Mouse (Mus musculus): ENCODE measurements around the gene Tmub1.
A peak's percentile ranks its signal among the peaks of the same experiment; 100 is the strongest.

Gene Tmub1

DNA sequence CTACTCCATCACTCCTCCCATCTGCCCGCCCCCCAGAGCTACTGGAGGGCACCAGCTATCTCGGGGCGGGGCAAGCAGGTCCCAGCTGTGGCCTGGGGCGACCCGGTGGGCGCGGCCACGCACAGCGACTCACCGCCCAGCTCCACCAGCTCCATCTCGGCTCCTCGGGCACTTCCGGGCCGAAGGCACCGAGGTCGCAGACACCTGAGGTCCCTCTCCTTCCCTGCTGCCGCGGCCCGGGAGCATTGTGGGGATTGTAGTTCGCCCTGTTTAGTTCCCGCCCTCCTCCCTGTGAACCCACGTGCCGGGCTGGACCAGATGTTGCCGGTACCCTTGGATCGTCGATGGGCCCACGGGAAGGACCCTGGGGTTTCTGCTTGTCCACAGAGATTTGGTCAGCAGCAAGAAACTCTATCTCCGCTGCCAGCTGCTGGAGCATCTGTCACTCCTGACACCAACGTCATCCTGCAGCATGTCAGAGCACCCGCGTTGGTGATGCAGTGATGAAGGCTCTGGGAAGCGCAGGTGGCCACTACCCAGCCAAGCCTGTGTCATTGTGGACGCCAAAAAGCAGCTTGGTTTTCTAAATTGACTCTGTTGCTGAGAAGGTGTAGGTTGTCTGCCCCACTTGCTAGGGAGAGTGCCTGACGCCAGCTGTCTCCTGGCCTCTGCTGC lies at the start of gene Tmub1:
Gene Tmub1 (minus strand): TSS at position 231 of the 675 bp plus-strand sequence.
- DNase-seq (ENCODE audit: low read depth, low spot score), result peak; percentile 91

DNA sequence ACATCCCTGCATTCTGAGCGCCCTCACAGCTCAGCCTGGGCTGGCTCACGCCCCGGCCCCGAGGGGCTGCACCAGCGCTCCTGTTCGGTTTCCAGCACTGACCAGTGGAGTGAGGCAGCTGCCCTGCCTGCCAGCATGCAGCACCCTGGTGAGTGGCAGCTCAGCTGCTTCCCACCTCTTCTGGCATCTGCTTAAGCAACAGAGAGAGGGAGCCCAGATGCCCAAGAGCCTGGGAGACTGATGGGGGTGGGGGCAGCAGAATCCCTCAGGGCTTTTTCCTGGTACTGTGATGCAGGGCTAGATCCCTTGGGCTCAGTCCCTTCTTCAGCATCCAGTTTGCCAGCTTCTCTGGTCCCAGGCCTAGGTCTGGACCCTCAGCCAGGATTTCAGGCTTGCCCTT lies 49.1 kb upstream of the Tmub1 start:
- no peak for DNase-seq (ENCODE audit: low read depth, low spot score)

DNA sequence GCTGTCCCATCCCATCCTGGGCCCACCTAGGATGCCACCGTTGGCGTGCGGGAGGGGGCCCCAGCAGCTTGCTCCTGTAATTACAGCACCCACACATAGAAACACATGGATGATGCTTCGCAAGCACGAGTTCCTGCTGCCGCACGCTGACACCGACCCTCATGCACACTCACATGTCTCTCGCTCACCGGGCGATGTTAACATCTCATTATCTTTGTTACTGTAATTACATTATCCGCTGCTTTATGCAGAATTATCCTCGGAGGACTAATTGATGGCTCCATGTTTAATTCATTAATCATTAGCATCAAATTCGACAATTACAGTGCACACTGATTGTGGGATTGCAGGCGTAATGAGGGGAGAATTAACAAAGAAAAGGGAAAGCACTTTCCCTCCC lies 47.4 kb upstream of the Tmub1 start:
- DNase-seq (ENCODE audit: low read depth, low spot score), result no peak

DNA sequence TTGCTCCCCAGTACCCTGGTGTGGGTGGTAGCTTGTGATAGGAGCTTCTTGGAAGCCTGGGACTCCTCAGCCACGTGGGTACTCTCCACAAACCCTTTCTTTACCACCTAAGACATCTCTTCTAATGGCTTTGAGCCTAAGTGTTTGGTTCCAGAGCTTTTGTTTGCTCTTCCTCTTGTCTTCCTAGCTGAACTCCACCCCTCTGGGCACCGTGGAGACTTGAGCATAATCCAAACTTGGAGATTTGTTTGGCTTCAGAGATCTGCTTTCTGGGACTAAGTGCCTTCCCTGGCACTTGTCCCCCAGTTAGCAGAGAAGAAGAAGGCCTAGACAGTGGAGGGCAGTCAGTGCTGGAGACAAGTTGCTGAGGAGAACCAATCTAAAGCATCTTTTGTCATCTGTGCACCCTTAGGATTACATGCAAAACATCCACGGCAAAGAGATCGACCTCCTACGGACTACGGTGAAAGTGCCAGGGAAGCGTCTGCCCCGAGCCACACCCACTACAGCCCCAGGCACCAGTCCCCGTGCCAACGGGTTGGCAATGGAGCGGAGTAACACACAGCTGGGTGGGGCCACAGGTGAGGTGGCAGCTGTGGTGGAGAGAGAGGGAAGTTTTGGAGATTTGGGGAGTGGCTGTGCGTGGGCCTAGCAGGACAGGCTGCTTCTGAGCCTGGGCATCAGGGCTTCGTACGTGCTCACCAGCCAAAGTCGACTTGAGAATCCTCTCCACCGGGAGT lies 45.1 kb upstream of the Tmub1 start:
- DNase-seq (ENCODE audit: low read depth, low spot score), result no peak

DNA sequence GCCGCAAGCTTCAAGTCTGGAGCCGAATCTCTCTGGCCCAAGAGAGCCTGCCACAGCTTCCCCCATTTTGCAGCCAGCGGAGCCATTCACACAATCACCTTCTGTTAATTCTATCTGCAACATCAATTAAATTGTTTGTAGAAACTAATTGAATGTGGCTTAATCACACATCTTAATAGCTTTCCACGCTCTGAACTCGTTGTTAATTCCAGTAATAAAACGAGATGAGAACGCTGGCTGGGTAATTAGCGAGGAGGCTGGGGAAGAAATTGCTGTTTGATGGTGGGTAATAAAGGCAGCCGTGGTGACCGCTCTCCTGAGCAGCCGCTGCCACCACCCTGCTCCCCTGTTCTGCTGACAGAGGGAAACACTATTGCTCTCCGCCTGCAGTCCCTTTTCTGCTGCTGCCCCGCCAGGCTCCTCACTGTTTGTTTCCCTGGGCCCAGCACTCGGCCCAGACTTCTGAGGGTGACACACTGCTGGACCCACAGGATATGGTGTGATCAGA lies 42.8 kb upstream of the Tmub1 start:
- no peak for DNase-seq (ENCODE audit: low read depth, low spot score)

DNA sequence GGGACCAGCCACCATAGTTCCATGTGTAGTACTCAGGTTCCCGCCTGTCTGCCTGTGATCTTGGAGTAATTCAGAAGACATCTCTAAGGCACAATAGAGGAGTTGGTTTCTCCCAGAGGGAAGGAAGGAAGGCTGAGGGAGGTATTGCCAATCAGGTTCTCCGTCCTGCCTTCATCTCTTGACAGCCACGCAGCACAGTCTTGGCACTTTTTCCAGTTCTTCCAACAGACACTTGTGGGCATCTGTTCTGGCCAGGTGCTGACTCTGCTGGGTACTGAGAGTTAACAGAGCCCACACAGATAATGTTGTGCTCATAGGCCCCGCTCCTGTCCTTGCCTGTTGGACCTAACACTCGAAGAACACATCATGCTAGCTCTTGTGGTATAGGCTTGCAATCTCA lies 39.1 kb upstream of the Tmub1 start:
- no peak for DNase-seq (ENCODE audit: low read depth, low spot score)

DNA sequence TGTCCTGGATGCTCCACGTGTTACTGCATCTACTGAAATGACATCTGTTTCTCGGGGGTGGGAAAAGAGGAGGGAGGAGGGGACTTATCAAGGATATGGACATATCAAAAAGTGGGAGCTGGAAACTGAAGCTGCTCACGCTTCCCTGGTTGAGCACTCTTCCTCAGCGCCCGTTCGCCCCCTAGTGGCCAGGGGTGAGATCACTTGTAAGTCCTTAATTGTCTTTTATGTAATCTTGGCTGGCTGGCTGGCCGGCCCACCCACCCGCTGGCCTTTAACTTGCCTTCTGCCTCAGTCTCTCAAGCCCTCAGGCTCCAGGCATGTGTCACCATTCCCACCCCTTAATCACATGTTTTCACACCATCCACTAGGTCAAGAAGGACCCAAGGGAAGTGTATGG lies 38.4 kb upstream of the Tmub1 start:
- peak; percentile 69 for DNase-seq (ENCODE audit: low read depth, low spot score)

DNA sequence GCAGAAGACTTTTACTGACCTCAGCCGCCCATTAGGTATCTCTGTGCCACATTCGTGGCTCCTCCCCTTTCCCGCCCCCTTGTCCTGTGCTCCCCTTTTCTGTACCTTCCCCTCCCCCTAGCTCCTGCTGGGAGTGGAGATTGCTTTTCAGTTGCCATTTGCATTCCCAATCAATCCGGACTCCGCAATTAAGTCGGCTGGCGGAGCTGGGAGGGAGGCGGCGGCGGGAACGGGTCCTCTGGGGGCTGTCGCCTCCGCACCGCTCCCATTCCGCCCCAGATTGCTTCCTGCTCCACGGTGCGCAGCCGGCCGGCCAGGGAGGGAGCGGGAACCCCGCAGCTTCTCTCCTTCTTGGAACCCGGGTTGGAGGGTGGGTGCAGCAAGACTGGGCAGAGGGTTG lies 37.3 kb upstream of the Tmub1 start:
- DNase-seq (ENCODE audit: low read depth, low spot score), result no peak

DNA sequence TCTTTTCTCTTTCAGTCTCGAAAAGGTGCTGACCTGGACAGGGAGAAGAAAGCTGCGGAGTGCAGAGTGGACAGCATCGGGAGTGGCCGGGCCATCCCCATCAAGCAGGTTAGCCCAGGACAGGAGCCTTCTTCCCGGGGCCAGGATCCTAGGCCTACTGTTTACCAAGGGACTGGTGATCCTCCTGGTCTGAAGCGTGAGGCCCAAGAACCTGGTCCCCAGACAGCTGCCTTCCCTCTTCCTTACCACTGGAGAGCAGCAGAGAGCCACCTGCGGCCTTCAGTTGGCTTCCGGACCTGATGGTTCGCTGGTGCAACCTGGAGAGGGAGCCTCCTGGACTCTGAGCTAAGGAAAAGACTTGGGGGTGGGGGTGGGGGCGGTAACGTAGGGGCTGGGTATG lies 35.7 kb upstream of the Tmub1 start:
- DNase-seq (ENCODE audit: low read depth, low spot score), result peak; percentile 60

DNA sequence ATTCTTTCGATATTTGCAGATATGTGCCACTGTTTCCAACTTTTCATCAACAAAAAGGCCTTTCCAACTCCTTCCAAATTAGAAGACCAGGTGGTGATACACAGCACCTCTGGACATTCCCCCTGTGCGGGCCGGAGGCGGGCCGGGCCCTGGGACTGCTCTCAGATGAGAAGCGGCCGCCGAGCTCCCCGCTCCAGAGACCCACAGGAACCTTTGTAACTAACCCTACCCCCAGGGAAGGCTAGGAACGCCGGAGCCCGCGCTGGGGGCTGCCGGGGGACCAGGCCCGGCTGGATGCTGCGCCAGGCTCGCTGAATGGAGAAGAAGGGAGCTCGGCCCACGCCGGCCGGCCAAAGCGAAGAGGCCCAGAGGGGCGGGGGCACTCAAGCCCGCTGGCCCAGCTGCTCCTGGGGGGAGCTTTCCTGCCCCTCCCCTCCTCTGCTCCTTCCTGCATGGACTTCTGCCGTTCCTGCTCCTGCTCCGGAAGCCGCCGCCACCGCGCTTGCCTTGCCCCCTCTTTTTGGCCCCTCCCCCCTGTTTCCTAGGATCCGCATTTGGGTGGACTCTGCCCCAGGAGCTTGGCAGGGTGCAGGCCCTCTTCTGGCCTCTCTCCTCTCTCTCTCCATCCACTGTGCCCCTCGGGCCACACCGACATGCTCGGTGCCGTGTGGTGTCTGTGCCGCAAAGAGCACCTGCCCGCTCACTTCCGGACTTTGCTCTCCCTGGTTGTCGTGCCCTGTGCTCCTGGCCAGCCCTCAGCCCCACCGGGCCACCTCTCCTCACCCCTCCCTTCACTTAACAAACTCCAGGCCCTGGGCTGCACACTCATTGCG lies 34.8 kb upstream of the Tmub1 start:
- no peak for DNase-seq (ENCODE audit: low read depth, low spot score)

DNA sequence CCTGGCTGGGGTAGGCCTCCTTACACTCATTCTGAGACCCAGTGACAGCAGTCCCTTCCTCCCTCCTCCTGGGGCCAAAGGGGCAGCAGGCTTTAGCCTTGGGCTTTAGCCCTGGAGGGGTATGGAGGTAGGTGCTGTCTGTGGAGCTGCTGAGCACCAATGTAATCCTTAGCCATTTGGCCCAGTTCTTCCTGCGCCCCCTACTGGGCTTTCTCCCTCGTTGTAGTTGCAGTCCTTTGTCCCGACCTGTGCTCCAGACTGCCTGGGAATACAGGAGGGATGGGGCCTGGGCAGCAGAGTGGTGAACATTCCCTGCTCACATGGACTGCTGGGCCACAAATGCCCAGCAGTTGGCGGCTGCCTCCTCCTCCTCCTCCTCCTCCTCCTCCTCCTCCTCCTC lies 34.0 kb upstream of the Tmub1 start:
- DNase-seq (ENCODE audit: low read depth, low spot score), result peak; percentile 32

DNA sequence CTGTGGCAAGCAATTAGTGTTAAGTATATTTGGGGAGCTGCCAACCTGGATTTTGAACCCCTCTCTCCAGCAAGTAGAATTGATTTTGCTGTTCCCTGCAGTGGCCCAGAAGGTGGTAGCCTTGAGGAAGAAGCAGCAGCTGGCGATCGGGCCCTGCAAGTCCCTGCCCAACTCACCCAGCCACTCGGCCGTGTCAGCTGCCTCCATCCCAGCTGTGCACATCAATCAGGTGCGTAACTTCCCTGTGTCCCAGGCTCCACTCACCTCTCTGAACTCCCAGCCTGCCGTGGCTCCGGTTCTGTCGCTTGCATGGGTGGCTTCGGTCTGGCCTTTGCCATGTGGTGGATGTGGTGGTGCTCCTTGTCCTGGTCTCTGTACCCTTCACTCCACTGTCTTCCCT lies 30.3 kb upstream of the Tmub1 start:
- DNase-seq (ENCODE audit: low read depth, low spot score), result no peak

DNA sequence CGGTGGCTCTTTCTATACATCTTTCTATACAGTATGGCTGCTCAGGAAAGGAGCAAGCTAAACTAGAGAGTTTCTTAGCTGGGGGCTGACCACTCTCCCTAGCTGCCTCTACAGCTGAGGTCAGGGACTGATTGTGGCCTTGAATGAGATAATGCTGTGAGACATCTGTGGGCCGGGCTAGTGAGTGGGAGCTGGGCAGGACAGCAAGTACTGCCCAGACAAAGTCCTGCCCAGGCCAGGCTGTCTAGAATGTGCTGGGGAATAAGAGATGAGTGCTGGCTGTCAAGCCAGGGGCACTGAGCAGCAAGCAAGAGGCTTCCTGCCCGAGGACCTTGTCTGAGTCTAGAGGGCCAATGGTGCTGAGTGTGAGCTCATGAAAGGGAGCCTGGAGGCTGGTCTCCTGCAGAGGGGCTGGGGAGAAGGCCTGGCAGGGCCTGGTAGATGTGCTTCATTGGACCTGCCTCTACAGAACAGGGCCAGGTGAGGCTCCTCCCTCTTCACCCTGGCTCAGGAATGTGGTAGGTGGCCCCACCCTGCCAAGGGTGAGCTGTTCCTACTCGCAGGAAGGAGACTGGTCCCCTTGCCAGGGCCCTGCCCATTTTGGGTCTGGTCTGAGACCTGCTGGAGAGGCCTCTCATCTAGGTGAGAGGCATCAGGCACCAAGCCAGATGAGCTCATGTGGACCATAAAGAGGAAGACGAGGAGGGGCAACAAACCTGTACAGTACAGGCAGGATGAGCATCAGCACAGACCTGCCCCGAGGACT lies 28.0 kb upstream of the Tmub1 start:
- no peak for DNase-seq (ENCODE audit: low read depth, low spot score)

DNA sequence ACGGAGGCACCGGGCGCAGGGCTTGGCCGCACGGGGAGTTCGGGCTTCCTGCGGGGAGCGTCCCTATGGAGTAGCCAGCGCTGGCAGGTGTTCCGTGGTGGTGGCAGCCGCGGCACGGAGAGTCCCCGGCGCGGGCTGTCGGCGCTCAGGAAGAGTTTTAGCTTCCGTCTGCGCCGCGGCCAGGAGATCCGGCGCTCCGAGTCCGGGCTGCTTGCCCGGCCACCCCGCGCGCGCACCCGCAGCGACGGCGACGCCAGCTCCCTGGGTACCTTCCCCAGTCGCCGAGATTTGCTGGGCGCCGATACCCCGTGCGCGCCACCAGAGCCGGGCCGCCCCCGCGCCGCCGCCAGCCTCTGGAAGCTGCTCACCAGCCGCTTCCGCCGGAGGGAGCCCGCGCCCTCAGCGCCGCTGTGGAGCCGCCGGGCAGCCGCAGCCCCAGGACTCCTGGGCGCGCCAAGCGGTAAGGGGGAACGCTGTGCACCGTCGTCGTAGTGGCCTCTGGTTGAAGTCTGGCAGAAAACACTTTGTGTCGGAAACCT lies 27.1 kb upstream of the Tmub1 start:
- DNase-seq (ENCODE audit: low read depth, low spot score), result peak; percentile 60

DNA sequence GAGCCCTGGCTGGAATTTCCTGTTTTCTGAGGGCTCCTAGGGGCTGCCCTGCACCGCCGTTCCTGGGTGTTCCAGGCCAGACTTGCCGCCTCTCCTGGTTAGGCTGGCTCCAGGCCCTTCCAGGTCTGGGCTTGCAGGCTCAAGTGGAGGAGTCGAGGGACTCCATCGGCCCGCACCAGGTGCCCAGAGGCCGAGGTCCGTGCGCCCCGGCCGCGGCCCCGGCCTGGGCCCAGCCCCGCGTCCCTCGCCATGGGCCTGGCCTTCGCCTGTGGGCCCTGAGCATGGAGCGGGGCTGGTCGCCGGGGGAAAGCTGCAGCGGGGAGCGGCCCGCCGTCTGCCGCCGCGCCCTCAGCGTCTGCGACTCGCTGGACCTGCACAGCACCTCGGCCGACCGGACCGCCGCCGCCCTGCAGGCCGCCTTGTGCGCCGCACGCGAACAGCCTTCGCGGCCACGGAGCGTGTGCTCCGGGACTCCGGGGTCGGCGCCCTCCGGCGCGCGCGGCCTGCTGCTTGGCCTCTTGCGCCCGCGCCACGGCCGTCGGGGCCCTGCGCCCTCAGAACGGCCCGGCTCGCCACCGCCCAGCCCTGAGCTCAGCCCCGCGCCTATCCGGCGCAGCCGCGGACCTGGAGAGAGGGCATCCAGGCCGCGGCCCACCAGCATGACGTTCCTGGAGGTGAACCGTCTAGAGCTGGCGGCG lies 26.5 kb upstream of the Tmub1 start:
- no peak for DNase-seq (ENCODE audit: low read depth, low spot score)

DNA sequence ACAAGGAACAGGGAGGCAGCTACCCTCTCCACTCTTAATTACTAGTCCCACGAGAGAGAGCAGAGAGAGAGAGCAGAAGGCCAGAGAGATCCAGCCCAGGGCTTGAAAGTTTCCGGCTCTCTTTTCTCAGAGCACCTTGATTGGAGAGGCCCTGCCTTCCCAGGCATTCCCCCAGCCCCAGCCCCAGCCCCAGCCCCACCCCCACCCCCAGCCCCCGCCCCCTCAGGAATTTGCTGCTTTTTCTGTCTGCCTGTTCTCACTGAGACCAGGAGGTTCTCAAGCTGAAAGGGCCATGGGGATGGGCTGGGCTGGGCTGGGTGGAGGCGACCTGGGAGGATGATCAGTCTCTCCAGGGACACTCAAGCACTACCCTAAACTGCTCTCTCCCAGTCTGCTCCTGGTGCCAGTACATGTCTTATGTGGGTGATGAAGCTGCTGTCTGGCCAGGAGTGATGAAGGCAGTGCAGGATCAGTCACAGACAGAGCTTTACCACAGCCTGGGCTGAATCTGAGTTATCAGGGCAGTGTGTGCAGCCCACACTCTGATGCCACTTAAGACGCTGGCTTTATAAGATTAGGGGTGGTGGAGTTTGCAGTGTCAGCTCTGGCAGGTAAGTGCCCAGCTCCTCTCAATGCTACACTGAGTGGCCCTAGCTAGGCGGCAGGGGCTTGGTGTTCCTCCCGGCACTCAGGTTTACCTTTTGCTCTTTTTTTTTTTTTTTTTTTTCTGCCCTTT lies 25.4 kb upstream of the Tmub1 start:
- DNase-seq (ENCODE audit: low read depth, low spot score), result no peak

DNA sequence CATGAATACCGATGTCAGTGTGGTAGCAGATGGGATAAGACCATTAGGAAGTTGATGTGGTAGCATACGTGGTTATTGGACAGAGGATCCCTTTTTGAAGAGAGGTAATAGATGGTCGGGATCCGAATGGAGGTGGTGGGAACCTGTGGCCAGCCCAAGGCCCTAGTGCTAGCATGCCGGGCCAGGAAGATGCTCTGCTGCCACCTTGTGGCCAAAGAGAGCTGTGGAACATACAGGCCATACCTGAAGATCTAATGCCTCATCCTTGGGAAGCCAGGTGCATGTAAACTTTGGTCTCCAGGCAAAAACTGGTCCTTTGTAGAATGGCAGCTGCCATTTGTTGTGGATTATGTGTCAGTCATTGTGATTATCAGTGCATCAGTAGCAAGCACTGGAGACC lies 22.9 kb upstream of the Tmub1 start:
- DNase-seq (ENCODE audit: low read depth, low spot score), result peak; percentile 74

DNA sequence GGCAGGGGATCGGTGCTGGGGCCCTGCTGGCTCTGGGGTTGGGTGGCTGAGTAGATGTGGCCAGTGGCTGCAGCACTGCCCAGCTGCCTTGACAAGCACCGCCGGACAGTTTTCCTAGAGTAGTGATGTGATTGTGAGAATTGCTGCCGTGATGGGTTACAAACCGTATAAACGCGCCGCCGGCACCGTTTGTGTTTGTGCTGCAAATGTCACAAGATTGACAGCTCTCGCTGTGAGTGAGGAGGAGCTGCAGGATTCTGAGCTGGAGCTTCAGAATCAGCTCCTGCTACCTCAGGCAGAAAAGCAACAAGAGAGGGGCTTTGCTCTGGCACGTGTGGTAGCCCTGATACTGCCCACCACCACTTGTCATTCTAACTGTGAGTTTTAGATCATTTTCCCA lies 19.1 kb upstream of the Tmub1 start:
- no peak for DNase-seq (ENCODE audit: low read depth, low spot score)

DNA sequence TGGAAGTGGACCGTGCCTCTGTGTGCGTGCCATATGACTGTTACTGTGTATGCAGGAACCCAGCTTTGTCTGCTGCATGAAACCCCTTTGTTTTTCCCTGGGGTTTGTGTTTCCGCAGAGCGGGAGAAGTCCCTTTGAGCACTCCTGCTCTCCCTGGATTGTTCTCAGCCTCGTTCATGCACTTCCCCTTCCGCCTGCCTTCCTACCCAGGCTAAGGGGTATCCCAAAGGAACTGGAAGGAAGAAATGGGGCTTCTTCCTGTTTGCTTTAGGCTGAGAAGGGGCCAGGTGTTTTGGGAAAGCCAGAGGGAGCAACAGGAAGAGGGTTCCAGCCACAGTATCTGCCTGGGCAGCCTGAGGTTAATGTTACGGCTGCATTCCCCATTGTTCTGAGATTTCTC lies 8.0 kb upstream of the Tmub1 start:
- DNase-seq (ENCODE audit: low read depth, low spot score), result no peak

DNA sequence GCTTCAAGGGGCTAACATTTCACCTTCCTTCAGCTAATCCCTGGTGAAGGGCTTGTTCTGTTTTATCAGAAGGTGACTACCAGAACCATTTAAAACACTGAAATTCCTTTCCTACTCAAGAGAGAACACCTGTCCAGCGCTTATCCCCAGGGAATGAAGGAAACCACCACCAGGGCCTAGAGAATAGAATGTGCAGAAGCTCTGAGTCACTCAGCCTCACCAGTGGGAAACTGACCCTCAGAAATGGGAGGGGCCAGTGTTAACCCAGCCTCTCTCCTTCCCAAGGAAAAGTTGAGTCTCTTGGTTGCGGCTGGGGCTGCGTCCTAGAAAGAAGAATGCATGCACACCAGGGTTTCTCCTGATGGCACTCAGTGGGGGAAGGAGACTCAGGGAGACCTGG lies 7.4 kb upstream of the Tmub1 start:
- no peak for DNase-seq (ENCODE audit: low read depth, low spot score)
